Mouse (Mus musculus) stomach, embryonic 16.5 days (tissue): ENCODE measurements around the gene Hpcal4. TPM values are rescaled to one million over a fixed set of nuclear protein-coding genes. Genes with fewer than 3 reads are reported as not detected.

Experiments used
- ATAC-seq: fragments of 200-750 bp; cut with Nextera tagmentation; 2 replicates; pipeline ENCODE4 v1.8.0; 2017; ENCODE audit warnings: moderate number of reproducible peaks, moderate TSS enrichment; ENCODE audit not compliant: insufficient read depth, low FRiP score
- H3K27ac ChIP-seq: fragments of 300-500 bp; sonication (generic); 2 replicates; pipeline ENCODE4 v1.5.1; 2014; ENCODE audit warnings: low read length
- H3K27me3 ChIP-seq: fragments of 300-500 bp; sonication (generic); 2 replicates; pipeline ENCODE4 v1.6.1; 2014; ENCODE audit warnings: low read length, control low read depth, mixed read lengths; ENCODE audit not compliant: control insufficient read depth, insufficient read depth
- H3K36me3 ChIP-seq: fragments of 300-500 bp; sonication (generic); 2 replicates; pipeline ENCODE4 v1.6.1; 2014; ENCODE audit warnings: low read length; ENCODE audit not compliant: control insufficient read depth, insufficient read depth
- H3K4me1 ChIP-seq: fragments of 300-500 bp; sonication (generic); 2 replicates; pipeline ENCODE4 v1.6.1; 2014; ENCODE audit warnings: low read length, control low read depth, mixed read lengths; ENCODE audit not compliant: control insufficient read depth, insufficient read depth
- H3K4me2 ChIP-seq: fragments of 300-500 bp; sonication (generic); 2 replicates; pipeline ENCODE4 v1.6.1; 2014; ENCODE audit warnings: low read depth, low read length, mixed read lengths
- H3K4me3 ChIP-seq: fragments of 300-500 bp; sonication (generic); replicated peaks from 2 replicates; pipeline ENCODE4 v1.5.1; 2014; ENCODE audit warnings: mild to moderate bottlenecking, low read length
- H3K9ac ChIP-seq: fragments of 300-500 bp; sonication (generic); 2 replicates; pipeline ENCODE4 v1.6.1; 2014; ENCODE audit warnings: low read length
- H3K9me3 ChIP-seq: fragments of 300-500 bp; sonication (generic); replicated peaks from 2 replicates; pipeline ENCODE4 v1.6.1; 2016; ENCODE audit warnings: low read length, control low read depth; ENCODE audit not compliant: control insufficient read depth
- WGBS: fragments of 180-500 bp; shearing (Covaris S2); extraction: QIAGEN DNeasy Blood & Tissue Kit; methylation state at CpG from one replicate; pipeline ENCODE4 v1.1.7; 2014; 5-methylcytosine and 5-hydroxymethylcytosine counted together
- polyA plus RNA-seq: library from polyadenylated mRNA; unstranded; fragments of >200 nt; fragmentation: Nextera tagmentation; extraction: Ambion mirVana; gene quantifications from 2 replicates; pipeline ENCODE4 v1.2.1, GENCODE M21; 2015

Gene Hpcal4
- polyA plus RNA-seq, 1 experiment from 2014 or later, result 4.2 TPM

- no peak for ATAC-seq
- Histone ChIP-seq H3K9ac (no peak overlapping the region), H3K9me3 (no peaks in the 10 kb centered on the region), H3K27me3 (0 out of 2 replicates have a peak, but pooled peaks cover 3% of the 10 kb centered on the region), H3K27ac (no peak overlapping the region), H3K4me3 (no peak overlapping the region), H3K4me2 (no peak overlapping the region), H3K4me1 (no peaks in the 10 kb centered on the region), H3K36me3 (no peaks in the 10 kb centered on the region)
- 90% methylated on average over 11 of the region's 11 CpGs for WGBS
These were observed 10.8 kb downstream of the Hpcal4 start for GRCm38 (mm10) chr4:123193791-123194190.

GRCm38 (mm10) chr4:123196695-123197094 is 13.7 kb downstream of the Hpcal4 start:
- Histone ChIP-seq H3K36me3 (no peaks in the 10 kb centered on the region), H3K4me3 (no peak overlapping the region), H3K4me1 (peaks cover 4% of the 10 kb centered on the region; the same call in 1 of the 2 replicates), H3K9me3 (no peaks in the 10 kb centered on the region), H3K4me2 (no peak overlapping the region), H3K27me3 (peaks cover 26% of the 10 kb centered on the region), H3K9ac (no peak overlapping the region), H3K27ac (no peak overlapping the region)
- ATAC-seq, result no peak
- 53% methylated on average over 6 of the region's 6 CpGs for WGBS

- Histone ChIP-seq H3K4me2 (peak overlapping the region; percentile 85), H3K4me1 (peaks cover 6% of the 10 kb centered on the region; the same call in 1 of the 2 replicates), H3K9ac (no peak overlapping the region; the same call in 1 of the 2 replicates), H3K27me3 (peaks cover 39% of the 10 kb centered on the region), H3K4me3 (peak overlapping the region; percentile 47), H3K9me3 (no peaks in the 10 kb centered on the region), H3K36me3 (no peaks in the 10 kb centered on the region), H3K27ac (no peak overlapping the region)
- 5% methylated on average over 15 of the region's 15 CpGs for WGBS
- peak; percentile 30; the same call in 1 of the 2 replicates for ATAC-seq
These were observed 17.8 kb downstream of the Hpcal4 start for GRCm38 (mm10) chr4:123200771-123201185.

- Histone ChIP-seq H3K9ac (peak within 1 kb of the TSS; percentile 63), H3K27ac (no peak within 1 kb of the TSS), H3K4me2 (peak within 1 kb of the TSS; percentile 85), H3K4me1 (peaks cover 6% of the 10 kb centered on the region; the same call in 1 of the 2 replicates), H3K9me3 (no peaks in the 10 kb centered on the region), H3K36me3 (no peaks in the 10 kb centered on the region), H3K27me3 (peaks cover 39% of the 10 kb centered on the region), H3K4me3 (peak within 1 kb of the TSS; percentile 47)
- ATAC-seq, result no peak; the same call in none of the 2 replicates
- 2% methylated on average over 58 of the region's 58 CpGs for WGBS
These were observed 18.4 kb downstream of the Hpcal4 start, which contains the start of gene Nt5c1a for GRCm38 (mm10) chr4:123201186-123202093. Gene Nt5c1a, plus strand, starts transcription at chr4:123201504.

GRCm38 (mm10) chr4:123202094-123202420 is 19.0 kb downstream of the Hpcal4 start:
- WGBS, result 18% methylated on average over 8 of the region's 8 CpGs
- no peak for ATAC-seq
- peaks cover 39% of the 10 kb centered on the region for H3K27me3 ChIP-seq

GRCm38 (mm10) chr4:123207337-123207736 is 24.3 kb downstream of the Hpcal4 start:
- Histone ChIP-seq H3K9ac (no peak overlapping the region), H3K27me3 (peaks cover 6% of the 10 kb centered on the region; the same call in 1 of the 2 replicates), H3K9me3 (no peaks in the 10 kb centered on the region), H3K4me1 (no peaks in the 10 kb centered on the region), H3K4me3 (no peak overlapping the region), H3K36me3 (no peaks in the 10 kb centered on the region), H3K27ac (no peak overlapping the region), H3K4me2 (no peak overlapping the region)
- WGBS, result 67% methylated on average over 5 of the region's 5 CpGs
- no peak for ATAC-seq

More at GRCm38 (mm10) chr4:123202094-123202420, 19.0 kb downstream of the Hpcal4 start:
- no peak overlapping the region for H3K27ac ChIP-seq
- peaks cover 6% of the 10 kb centered on the region; the same call in 1 of the 2 replicates for H3K4me1 ChIP-seq
- peak overlapping the region; percentile 47 for H3K4me3 ChIP-seq
- peak overlapping the region; percentile 85 for H3K4me2 ChIP-seq
- no peaks in the 10 kb centered on the region for H3K36me3 ChIP-seq
- H3K9me3 ChIP-seq, result no peaks in the 10 kb centered on the region
- no peak overlapping the region for H3K9ac ChIP-seq

- 58% methylated on average over 8 of the region's 8 CpGs for WGBS
- Histone ChIP-seq H3K9ac (no peak overlapping the region), H3K4me3 (no peak overlapping the region), H3K4me1 (no peaks in the 10 kb centered on the region), H3K27ac (no peak overlapping the region), H3K27me3 (no peaks in the 10 kb centered on the region), H3K36me3 (no peaks in the 10 kb centered on the region), H3K4me2 (no peak overlapping the region), H3K9me3 (no peaks in the 10 kb centered on the region)
- no peak for ATAC-seq
These were observed 28.0 kb downstream of the Hpcal4 start for GRCm38 (mm10) chr4:123210996-123211395.

GRCm38 (mm10) chr4:123211453-123211852 is 28.4 kb downstream of the Hpcal4 start:
- no peaks in the 10 kb centered on the region for H3K27me3 ChIP-seq
- H3K4me2 ChIP-seq, result no peak overlapping the region
- 37% methylated on average over 5 of the region's 5 CpGs for WGBS
- H3K9me3 ChIP-seq, result no peaks in the 10 kb centered on the region
- ATAC-seq, result no peak
- no peak overlapping the region for H3K27ac ChIP-seq
- H3K4me1 ChIP-seq, result no peaks in the 10 kb centered on the region
- no peak overlapping the region for H3K9ac ChIP-seq
- H3K36me3 ChIP-seq, result no peaks in the 10 kb centered on the region
- H3K4me3 ChIP-seq, result no peak overlapping the region

- Histone ChIP-seq H3K27me3 (no peaks in the 10 kb centered on the region), H3K9me3 (no peaks in the 10 kb centered on the region), H3K4me3 (no peak overlapping the region), H3K4me2 (no peak overlapping the region), H3K4me1 (no peaks in the 10 kb centered on the region), H3K36me3 (no peaks in the 10 kb centered on the region), H3K27ac (no peak overlapping the region), H3K9ac (no peak overlapping the region)
- no peak for ATAC-seq
- 46% methylated on average over 2 of the region's 2 CpGs for WGBS
These were observed 29.3 kb downstream of the Hpcal4 start for GRCm38 (mm10) chr4:123212330-123212729.
